Mouse (Mus musculus): ENCODE data around the gene Card14.
A peak's percentile ranks its signal among the peaks of the same experiment; 100 is the strongest.
"Not testable (repeated sequence)": the region's sequence is repeated elsewhere in the genome, so short reads cannot be mapped to it uniquely, and the experiment has no call there.

Card14 gene

GRCm38 (mm10) chr11:119355443-119356385 is 48.1 kb downstream of the Card14 start, which contains the start of the genes Sgsh and Slc26a11:
Gene Sgsh, minus strand, starts transcription at chr11:119355536.
Gene Slc26a11, plus strand, starts transcription at chr11:119355557.
- peak; percentile 73 for DNase-seq (ENCODE audit: low read depth, low spot score)

GRCm38 (mm10) chr11:119359089-119359488 is 51.5 kb downstream of the Card14 start:
- DNase-seq (ENCODE audit: low read depth, low spot score) = no peak

DNA sequence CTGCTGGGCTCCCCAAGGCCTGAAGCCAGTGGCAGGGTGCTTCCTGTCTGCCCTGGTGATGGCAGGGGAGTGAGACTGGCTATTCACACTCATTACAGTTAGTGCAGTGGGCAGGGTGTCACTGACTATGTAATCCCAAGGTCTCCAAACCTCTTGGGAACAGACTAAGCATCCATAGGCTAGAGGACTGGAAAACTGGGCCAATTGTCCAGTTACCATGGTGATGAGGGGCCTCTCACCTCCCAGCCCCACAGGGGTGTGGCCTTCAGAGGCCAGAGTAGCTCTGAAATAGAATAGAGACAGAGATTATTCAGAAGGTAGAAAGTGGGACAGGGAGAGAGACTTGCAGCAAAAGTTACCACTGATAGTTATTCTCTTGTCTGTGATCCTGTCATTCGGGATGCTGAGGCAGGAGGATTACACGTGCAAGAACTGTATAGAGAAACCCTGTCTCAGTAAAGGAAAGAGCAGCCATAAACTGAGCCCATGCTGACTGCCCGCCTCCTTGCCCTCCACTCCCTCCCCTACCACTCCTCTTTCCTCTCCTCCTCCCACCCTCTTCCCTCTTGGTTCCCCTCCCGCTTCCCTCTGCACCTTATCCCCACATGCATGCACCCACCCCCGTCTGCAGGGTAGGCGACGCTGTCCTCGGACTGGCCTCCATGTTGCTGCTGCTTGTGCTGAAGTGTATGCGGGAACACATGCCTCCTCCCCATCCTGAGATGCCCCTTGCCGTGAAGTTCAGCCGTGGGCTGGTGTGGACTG is 55.4 kb downstream of the Card14 start:
- no peak for DNase-seq (ENCODE audit: low read depth, low spot score)

GRCm38 (mm10) chr11:119363534-119364145 is 56.1 kb downstream of the Card14 start:
- DNase-seq (ENCODE audit: low read depth, low spot score) = peak; percentile 69

DNA sequence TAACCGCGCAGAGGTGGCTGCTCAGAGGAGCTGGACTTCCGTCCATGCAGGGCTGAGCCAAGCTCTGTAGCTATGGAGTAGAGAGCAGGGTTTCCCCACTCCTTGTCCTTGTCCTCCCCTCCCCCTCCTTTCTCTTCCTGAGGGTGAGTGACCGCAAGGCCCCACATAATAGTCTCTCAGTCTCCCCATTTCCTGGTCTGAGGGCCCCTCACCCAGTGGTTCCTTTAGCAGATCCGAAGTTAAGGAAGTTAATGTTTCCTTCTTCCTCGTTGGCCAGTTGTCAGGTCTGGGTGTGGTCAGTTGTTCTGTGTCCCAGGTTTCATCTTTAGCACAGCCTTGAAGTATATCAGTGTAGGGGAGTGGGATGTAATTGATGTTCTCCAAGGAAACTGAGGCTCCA is 67.9 kb downstream of the Card14 start:
- no peak for DNase-seq (ENCODE audit: low read depth, low spot score)

DNA sequence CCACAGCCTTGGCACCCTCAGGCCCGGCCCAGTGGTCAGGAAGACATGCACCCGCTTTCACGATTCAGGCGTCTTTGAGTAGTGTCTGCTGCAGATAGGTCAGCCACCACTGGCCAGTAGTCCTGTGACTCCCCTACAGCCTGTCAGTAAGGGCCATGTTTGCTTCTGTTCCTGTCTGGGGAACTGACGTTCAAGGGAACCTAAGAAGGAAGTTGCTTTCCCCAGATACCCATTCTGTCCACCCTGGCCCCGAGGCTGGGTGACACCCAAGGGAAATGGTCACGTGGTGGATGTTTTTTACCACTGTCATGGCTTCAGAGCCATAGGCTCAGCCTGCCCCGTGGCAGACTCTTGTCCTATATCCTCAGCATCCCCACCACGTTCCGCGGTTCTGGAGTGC is 69.8 kb downstream of the Card14 start:
- DNase-seq (ENCODE audit: low read depth, low spot score) = no peak

DNA sequence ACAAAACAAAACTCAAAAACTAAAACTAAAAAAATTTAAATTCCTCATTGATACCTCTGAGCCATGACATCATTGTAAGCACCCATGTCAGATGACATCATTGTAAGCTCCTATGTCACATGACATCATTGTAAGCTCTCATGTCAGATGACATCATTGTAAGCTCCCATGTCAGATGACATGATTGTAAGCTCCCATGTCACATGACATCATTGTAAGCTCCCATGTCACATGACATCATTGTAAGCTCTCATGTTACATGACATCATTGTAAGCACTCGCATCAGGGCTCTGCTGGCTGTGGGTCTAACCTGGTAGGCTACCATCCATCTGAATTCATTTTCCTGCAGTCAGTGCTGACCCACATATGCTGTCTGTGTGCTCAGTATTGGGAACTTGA is 71.0 kb downstream of the Card14 start:
- no peak for DNase-seq (ENCODE audit: low read depth, low spot score)

GRCm38 (mm10) chr11:119381631-119382337 is 74.2 kb downstream of the Card14 start:
- no peak for DNase-seq (ENCODE audit: low read depth, low spot score)

DNA sequence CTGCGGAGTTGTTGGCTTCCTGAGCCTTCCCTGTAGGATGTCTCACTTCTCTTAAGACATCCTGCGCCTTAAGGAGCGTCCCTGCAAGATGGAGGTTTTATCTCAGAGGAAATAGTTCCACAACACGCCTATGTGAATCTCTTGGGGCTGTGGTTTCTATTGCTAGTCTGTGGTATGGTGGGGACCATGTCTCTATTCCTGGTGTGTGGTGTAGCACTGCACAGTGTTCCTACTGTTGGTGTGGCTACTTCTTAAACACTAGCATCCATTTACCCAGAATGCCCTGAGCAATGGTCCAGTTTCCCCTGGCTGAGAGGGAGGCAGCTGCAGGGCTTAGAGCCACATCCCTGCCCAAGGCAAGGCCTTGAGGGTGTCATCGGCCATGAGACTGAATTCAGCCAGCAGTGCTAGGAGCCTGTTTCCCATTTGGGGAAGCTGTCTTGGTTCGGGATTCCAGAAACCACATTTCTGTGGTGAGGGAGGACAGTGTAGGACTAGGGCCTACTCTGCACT is 74.8 kb downstream of the Card14 start:
- DNase-seq (ENCODE audit: low read depth, low spot score) = no peak

DNA sequence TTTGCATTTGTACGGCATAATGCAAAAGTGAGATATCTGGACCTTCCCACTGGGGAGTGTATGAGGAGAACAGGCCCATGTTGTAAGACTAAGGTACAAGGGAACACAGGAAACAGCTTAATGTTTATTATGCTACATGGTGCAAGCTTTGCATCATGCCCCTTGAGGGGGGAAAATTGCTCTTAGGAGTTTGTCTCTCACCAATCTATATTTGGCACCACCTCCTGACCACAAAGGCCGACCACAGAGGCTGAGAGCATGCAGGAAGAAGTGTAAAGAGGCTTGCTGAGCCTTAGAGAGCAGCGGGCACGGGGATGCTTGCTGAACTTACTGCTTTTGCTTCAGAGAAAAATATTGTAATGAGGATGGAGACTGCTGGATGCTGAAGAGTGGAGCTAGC is 77.3 kb downstream of the Card14 start:
- no peak for DNase-seq (ENCODE audit: low read depth, low spot score)

GRCm38 (mm10) chr11:119386306-119386705 is 78.7 kb downstream of the Card14 start:
- DNase-seq (ENCODE audit: low read depth, low spot score) = no peak

DNA sequence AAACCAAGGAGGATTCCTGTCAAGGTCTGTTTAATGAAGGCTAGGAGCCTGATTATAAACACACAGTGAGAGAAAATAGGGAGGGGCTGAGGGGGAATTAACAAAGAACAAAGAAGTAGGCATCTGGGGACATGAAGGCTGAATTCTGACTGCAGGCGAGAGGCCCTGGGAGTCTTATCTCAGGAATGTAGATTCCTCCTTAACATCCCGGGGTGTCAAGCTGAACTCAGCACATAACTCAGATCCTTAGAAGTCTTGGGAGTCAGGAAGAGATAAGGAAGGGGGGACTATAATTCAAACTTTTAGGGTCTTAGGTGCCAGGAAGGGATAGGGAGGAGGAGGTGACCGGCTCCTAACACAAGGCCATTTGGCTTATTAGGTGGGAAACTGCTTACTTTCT is 79.7 kb downstream of the Card14 start:
- DNase-seq (ENCODE audit: low read depth, low spot score) = not testable (repeated sequence)

GRCm38 (mm10) chr11:119389851-119390270 is 82.3 kb downstream of the Card14 start:
- DNase-seq (ENCODE audit: low read depth, low spot score) = peak; percentile 70

DNA sequence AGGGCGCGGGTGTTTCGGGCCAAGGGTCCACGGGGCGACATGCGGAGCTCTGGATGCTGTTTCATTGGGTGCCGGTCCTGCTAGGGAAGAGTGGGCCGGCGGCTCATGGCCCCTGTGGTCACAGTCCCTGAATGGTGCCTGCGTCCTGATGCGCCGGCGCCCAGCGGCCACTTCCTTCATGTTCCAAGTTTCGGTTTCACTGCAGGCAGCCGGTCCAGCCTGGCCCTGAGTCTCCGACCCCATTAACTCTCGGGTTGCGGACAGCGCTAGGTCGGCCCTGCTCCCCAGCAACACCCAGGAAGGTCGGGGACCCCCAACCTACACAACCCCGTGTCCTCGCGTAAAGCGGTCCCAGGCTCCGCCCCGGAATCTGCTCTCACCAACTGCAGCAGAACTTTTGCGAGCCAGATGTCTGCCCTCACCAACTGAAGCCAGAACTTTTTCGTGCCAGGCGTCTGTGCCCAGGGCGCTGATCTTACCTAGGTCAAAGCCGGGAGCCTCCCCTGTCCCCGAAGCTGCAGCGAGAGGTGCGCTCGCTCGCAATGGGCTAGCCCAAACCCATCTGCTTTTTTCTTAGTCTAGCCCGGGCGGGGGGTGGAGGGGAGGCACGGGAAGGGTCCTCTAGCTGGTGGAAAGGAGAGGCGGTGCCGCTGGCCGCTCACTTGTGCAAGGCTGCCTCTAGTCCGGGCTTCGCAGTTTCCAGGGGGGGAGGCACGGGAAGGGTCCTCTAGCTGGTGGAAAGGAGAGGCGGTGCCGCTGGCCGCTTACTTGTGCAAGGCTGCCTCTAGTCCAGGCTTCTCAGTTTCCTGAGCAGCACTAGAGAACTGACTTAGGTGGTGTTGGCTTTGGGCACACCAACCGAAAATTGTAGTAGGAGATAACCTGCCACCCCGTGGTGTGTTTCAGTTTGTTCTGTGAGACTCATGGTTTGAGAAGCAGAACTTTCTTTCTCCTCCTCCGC is 83.0 kb downstream of the Card14 start:
- peak; percentile 26 for DNase-seq (ENCODE audit: low read depth, low spot score)

DNA sequence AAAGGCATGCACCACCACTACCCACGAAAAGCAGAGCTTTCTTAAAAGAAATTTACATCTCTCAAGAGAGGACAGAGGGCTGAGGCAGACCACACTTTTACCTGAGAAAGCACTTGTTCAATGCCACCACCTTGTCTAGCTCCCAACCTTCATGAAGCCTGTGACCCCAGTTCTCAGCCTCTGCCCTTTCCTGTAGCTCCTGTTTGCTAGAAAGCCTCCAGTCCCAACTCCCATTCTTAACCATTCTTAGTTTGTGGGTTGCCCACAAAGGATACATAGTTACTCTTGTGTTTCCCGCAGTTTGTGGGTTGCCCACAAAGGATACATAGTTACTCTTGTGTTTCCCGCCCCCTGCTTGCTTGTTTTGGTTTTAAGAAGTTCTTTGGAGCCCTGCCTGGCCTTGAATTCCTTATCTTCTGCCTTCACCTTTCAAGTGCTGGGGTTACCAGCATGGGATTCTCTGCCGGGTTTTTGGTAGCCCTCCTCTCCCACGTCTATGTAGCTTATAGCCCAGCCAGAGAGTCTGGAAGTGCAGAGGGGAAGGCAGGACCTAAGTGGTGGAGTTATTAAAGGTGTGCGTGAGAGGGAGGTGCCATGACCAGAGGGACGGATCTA is 83.9 kb downstream of the Card14 start:
- DNase-seq (ENCODE audit: low read depth, low spot score) = no peak

DNA sequence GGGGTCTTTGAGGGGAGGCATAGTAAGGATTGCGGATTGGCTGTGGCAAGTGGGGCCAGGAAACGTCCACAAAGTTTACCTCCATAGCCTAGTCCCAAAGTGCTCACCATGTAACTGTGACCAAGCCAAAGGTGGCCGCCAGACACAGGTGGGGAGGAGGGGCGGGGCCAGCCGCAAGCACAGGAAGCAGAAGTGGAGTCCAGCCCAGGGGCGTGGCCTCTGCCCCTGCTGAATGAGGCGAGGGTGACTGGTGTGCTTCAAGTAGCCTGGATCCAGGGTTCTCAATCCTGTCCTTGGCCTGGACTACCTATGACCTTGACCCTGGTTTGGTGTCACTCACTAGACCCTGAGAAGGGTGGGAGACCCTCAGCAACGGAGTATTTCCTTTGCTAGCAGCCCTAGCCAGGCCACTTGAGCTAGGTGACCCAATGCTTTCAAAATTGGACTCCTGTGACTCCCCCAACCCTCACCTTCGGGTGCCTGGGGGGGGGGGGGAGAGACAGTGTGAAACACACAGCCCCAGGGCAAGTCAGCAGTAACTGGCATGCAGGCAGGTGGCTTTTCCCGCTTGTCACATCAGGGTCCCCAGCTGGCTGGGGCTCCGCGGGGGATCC is 84.5 kb downstream of the Card14 start:
- DNase-seq (ENCODE audit: low read depth, low spot score) = no peak

DNA sequence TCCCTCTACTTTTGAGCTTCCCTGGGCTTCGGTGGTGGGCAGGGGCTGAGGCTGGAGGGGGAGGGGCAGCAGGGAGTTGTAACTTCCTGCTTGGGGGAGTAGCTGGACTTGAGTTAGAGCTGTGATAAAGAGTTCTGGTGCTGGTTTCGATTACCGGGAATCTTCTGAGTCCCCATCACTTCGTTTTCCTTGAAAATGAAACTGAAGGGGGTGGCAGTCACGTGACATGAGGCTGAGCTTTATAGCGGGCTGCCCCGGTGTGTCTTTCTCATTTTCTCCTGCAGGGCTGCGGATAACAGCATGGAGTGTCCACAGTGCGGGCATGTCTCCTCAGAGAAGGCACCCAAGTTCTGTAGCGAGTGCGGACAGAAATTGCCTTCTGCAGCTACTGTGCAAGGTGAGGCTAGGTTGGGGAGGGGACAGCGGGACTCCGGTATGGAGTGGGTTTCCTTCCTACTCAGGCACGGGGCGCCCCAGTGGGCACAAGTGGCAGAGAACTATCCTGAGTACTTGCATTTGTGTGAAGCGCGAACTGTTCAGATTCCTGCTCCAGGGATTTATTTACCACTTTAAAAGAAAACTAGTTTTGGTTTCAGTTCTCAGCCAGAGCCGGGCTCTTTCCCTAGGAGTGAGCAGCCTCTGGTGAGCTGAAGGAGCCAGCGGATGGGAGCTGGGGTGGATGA is 85.4 kb downstream of the Card14 start, which contains the start of gene Rnf213:
Rnf213 (plus strand) TSS at position 301 of the 683 bp plus-strand sequence.
- peak; percentile 61 for DNase-seq (ENCODE audit: low read depth, low spot score)

GRCm38 (mm10) chr11:119393483-119393804 is 85.9 kb downstream of the Card14 start:
- no peak for DNase-seq (ENCODE audit: low read depth, low spot score)

GRCm38 (mm10) chr11:119394210-119394609 is 86.6 kb downstream of the Card14 start:
- no peak for DNase-seq (ENCODE audit: low read depth, low spot score)
